In genomic region chr17:5491801-5492745, GRCm38 (mm10) we compare ENCODE assay signal across 8 mouse cellular contexts. TPM values are rescaled to one million over a fixed set of nuclear protein-coding genes. Genes with fewer than 3 reads are reported as not detected.
DNase-seq lines count a peak whose midpoint lies in the region; ATAC-seq lines count a peak whose summit lies in the region.

Gene Zdhhc14, plus strand, starts transcription at chr17:5492557.

- H3K4me2 ChIP-seq in intestine, embryonic 15.5 days (replicated peaks), result peak within 1 kb of the TSS; percentile 98

- ATAC-seq in intestine, embryonic 15.5 days, result peak; percentile 96
- peak; percentile 84 for ATAC-seq in megakaryocyte-erythroid progenitor cell, adult 5-6 weeks (replicated peaks; ENCODE audit: low FRiP score, low TSS enrichment, poor library complexity, severe bottlenecking)

- intact Hi-C loops in gastrocnemius, postnatal 36 days (cut with DNase I), result loop anchor here (5.0 kb wide), 1 partner anchor 50 kb away; the partner anchor contains the start of gene Tmem242
- intact Hi-C loops in left cerebral cortex, postnatal 14 days (cut with DNase I), result loop anchor here (2.0 to 5.0 kb wide), 3 partner anchors 40 to 255 kb away; partner anchors contain the start of gene Tmem242

- H3K36me3 ChIP-seq in intestine, embryonic 15.5 days, result no peaks in the 10 kb centered on the region

- H3K9ac ChIP-seq in intestine, embryonic 15.5 days, result peak within 1 kb of the TSS; percentile 72

- H3K4me1 ChIP-seq in intestine, embryonic 15.5 days (replicated peaks), result peaks cover 10% of the 10 kb centered on the region

- peak; percentile 95 for DNase-seq in adrenal gland, postnatal 10 days
- peak; percentile 88 for DNase-seq in embryo, embryonic 9.5 days (ENCODE audit: extremely low spot score)
- peak; percentile 86 to 87 for DNase-seq in gastrocnemius, postnatal 36 days
- DNase-seq in left cerebral cortex, postnatal 14 days (ENCODE audit: low spot score in 2 of 2), result peak; percentile 89 to 94
- peak; percentile 88 for DNase-seq in right cerebral cortex, postnatal 14 days
- DNase-seq in urinary bladder, postnatal 25 days (ENCODE audit: low spot score), result peak; percentile 85

- H3K9me3 ChIP-seq in intestine, embryonic 15.5 days, result no peaks in the 10 kb centered on the region

- peak within 1 kb of the TSS; percentile 68 for H3K4me3 ChIP-seq in intestine, embryonic 15.5 days (replicated peaks)

- peak within 1 kb of the TSS; percentile 88 for H3K27ac ChIP-seq in intestine, embryonic 15.5 days

- H3K27me3 ChIP-seq in intestine, embryonic 15.5 days (replicated peaks), result no peaks in the 10 kb centered on the region; the same call in none of the 2 replicates

- WGBS in intestine, embryonic 15.5 days, result under 1% methylated on average over 70 of the region's 70 CpGs

RNA-seq across cellular contexts. Expression of gene Zdhhc14, which starts in this region (rescaled TPM):
- total RNA-seq in adrenal gland, postnatal 10 days (2021), result 1 to 10 TPM; 6.4 to 8.3 TPM
- total RNA-seq in gastrocnemius, postnatal 36 days (2021), result 1 to 10 TPM; 2.4 to 3.1 TPM
- polyA plus RNA-seq in intestine, embryonic 15.5 days (2015; fragmentation: Nextera tagmentation; extraction: Ambion mirVana), result 2.3 and 2.5 TPM in 2 replicates
- 10 to 100 TPM; 41.1 to 41.3 TPM for total RNA-seq in left cerebral cortex, postnatal 14 days (2021)
- total RNA-seq in megakaryocyte-erythroid progenitor cell, adult 5-6 weeks (2014; fragmentation: Nextera tagmentation), result 17.2 and 19.2 TPM in 2 replicates
- total RNA-seq in megakaryocyte-erythroid progenitor cell, adult 5-6 weeks (2017), result 7.0 and 9.8 TPM in 2 replicates

Comparison
In these comparisons a context has a peak if more than half of its experiments do, and no peak if none do; other contexts are left out.
1. Peak in every context shown above with its lines: DNase-seq, ATAC-seq, H3K4me3 ChIP-seq and H3K27ac ChIP-seq.